Mouse (Mus musculus): Measurements from ENCODE around the gene 1110065P20Rik.
A peak's percentile ranks its signal among the peaks of the same experiment; 100 is the strongest.

The 1110065P20Rik gene

DNA sequence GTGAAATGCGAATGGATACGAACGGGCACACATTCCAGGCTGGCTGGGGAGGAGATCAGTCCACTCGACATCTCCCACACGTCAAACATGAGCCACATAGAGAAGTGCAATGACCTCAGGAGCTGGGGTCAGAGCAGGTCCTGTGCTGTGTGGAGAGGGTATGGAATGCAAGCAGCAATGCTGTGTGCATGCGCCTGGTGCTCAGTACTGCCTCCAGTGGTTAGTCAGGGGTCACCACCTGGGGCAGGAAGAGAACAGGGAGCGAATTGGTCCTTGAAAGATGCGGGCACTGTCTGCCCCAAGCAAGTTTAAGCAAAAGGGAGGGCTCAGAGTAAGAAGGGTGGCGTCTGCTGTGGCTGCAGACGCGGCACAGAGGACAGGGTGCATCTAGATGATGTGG is 7.5 kb downstream of the 1110065P20Rik start:
- peak; percentile 44 for DNase-seq (ENCODE audit: low read depth, low spot score)

DNA sequence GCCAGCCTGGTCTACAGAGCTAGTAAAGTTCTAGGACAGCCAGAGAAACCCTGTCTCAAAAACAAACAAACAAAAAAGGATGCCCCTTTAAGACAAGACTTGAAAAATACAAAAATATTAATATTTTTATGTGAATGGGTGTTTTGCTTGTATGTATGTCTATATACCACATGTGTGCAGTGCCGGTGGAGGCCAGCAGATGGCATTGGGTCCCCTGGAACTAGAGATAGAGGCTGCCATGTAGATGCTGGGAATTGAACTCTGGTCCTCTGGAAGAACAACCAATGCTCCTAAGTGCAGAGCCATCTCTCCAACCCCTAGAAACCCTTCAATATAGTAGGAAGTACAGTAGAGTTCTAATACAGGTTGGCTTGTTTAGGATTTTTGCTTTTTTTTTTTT is 10.0 kb downstream of the 1110065P20Rik start:
- peak; percentile 47 for DNase-seq (ENCODE audit: low read depth, low spot score)

DNA sequence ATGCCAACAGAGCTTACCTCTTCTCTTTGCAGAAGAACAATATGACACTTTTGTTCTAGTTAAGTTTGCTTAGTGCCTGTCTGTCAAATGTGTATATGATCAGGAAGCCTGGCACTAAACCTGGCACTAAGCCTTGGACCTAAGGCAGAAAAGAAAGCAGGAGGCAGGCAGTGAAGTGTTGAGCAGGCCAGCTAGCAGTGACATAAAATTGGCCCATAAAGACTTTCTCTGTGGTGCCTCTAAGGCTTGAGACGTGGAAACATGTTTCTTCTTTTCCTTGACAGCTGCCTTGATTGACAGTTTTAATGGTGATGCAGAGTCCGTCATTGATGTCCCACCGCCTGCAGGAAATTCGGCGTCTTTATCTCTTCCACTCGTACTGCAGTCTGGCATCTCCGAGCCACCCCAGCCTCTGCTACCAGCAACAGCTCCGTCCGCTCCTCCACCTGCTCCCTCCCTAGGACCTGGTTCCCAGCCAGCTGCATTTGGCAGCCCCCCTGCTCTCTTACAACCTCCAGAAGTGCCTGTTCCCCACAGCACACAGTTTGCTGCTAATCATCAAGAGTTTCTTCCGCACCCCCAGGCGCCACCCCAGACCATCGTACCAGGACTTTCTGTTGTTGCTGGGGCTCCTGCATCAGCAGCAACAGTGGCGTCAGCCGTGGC is 12.8 kb downstream of the 1110065P20Rik start:
- no peak for DNase-seq (ENCODE audit: low read depth, low spot score)

DNA sequence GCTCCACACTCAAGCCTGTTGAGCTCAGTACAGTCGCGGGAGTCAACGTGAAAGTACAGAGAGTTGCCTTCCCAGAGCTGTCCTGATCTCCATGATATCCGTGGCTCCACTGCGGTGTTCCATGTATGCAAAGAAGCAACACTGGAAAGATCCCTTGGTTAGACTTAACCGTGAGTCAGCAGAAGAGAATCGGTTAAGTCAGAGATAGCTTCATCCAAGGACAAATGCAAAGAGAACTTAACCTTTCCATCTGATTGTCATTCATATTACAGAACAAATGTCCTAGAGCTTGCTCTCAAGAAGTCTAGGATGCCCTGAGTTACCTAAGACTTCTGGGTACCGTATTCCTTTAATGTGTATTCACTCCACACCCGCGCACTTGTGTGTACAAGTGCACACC is 18.2 kb downstream of the 1110065P20Rik start:
- DNase-seq (ENCODE audit: low read depth, low spot score), result no peak

DNA sequence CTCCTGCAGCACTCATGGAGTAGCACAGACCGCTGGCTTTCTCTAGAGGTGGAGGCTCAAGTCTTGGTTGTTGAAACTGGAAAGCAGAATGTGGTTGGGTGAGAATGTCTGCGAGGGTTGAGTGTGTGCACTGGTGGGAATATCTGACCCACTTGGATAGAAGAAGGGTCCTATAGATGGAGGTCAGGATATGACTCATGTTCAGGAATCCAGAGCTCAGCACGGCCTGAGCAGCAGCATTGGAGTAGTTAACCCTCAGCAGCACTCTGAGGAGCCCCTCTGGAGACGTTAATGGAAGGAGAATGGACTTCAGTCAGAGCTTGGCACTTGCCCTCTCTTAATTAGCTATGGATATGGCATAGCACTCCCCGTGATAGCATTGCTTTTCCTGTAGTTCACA is 21.3 kb downstream of the 1110065P20Rik start:
- DNase-seq (ENCODE audit: low read depth, low spot score), result peak; percentile 77

DNA sequence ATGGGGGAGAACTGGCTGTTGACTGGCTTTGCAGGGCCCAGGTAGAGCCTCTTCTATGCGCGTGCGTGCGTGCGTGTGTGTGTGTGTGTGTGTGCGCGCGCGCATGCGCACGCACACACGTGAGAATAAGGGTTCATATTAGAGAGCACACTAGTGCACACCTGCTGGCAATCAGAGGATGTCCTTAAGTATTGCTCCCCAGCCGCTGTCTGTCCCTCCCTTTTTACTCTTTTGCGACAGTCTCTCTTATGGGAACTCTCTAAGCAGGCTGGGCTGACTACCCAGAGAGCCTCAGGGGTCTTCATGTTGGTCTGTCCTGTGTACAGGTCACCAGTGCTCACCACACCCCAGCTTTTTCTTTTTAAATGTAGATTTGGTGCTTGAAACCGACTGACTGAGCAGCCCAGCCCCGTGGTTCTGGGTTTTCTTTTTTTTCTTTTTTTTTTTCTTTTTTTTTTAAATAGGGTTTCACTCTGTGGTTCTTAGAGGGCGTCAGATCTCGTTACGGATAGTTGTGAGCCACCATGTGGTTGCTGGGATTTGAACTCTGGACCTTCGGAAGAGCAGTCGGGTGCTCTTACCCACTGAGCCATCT is 25.5 kb downstream of the 1110065P20Rik start:
- DNase-seq (ENCODE audit: low read depth, low spot score), result no peak

DNA sequence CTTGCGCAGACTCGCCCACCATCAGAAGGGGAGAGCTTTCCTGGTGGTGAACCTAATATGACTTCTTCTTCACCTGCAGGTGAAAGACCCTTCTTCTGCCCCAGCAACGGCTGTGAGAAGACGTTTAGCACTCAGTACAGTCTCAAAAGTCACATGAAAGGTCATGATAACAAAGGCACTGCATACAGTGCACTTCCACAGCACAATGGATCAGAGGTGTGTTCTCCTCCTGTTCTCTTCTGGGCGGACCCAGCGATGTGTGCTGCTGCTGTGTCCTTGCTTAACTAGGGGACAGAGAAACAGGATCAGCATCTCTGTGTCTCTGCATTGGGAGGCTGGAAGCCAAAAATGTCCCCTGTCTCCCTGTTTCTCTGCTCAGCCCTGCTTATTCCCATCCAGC is 26.0 kb downstream of the 1110065P20Rik start:
- no peak for DNase-seq (ENCODE audit: low read depth, low spot score)

DNA sequence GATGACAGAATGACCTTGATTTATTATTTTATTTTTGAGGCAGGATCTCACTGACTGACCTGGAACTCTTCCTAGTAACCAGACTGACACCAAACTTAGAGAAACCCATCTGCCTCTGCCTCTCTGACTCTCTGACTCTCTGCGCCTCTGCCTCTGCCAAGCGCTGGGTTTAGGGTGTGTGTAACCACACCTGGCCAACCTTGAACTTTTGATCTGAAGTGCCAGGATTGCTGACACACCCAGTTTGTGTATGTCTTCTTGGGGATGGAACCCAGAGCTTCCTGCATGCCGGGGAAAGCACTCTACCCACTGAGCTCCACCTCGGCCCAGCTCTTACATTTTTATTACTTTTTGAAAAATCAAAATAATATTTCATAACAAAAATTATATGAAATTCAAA is 32.2 kb downstream of the 1110065P20Rik start:
- DNase-seq (ENCODE audit: low read depth, low spot score), result no peak

DNA sequence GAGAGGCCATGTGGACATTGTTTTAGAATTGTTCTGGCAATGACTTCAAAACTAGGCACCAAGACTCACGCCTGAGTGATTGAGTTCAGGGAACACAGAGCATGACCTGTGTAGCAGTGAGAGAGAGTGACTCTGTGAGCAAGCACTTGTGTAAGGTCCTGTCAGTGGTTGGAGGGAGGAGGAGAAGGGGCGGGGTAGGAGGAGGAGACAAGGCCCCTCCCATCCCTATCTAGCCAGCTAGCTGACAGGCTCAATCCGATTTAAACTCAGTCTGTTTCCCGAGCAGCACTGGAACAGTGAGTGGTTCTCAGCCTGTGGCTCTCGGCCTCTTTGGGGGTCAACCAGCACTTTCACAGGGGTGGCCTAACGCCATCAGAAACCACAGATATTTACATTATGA is 33.2 kb downstream of the 1110065P20Rik start:
- peak; percentile 86 for DNase-seq (ENCODE audit: low read depth, low spot score)

DNA sequence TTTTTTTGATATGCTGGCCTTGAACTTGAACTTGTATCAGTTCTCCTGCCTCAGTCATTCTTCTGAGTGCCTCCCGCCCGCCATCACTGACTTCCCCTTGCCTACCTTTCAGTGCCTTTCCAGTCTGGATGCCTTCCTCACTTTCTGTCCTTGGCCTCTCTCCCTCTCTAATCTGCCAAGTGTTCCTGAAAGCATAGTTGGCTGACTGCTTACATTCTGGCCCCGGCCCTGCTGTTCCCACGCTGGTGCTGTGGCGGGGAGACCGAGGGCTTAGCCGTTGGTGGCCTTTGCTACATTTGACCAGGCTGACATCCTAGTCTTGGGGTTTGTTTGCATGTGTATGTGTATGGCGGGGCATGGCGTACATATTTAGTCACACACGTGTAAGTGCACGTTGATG is 35.1 kb downstream of the 1110065P20Rik start:
- DNase-seq (ENCODE audit: low read depth, low spot score), result no peak

DNA sequence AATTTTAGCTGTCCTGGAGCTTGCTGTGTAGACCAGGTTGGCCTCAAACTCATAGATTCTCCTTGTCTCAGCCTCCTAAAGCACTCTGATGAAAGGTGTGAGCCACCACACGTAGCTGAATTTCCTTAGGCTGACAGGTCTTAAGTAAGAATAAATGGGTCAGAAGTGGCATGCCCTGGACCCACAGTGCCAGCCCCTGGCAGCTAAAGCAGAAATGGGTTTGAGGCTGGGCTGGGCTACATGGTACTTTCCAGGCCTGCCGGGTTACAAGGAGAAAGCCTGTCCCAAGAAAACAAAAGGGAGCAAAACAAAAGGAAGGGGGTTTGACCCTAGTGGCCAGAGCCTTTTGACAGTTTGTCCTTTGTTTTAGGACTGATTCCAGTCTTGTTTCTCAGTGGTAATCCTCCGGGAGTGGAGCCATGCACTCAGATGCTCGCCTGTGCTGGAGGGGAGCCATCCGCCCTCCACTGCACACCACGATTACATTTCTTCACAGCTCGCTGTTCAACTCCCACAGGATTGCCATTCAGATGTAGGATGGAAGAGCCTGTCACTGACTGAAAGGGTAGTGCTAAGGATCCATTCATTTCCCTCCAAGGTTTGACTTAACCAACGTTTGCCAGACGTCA is 39.5 kb downstream of the 1110065P20Rik start:
- no peak for DNase-seq (ENCODE audit: low read depth, low spot score)

DNA sequence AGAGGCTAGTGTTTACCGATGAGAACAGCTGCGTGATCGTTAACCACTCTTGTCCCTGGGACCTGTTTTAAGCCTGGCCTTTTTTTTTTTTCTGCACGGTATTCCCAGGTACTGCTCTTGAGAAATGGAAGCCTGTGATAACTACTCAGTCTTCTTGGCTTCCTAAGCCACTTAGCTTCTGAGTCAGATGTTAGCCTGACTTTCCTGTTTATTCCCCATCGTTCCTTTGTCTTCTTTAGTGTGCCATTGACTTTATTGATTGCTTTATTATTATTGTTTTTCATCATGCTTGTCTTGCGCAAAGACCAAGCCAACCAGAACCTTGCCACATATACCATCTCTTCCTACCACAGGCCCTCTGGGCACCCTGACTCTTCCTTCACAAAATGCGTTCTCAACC is 40.9 kb downstream of the 1110065P20Rik start:
- no peak for DNase-seq (ENCODE audit: low read depth, low spot score)

DNA sequence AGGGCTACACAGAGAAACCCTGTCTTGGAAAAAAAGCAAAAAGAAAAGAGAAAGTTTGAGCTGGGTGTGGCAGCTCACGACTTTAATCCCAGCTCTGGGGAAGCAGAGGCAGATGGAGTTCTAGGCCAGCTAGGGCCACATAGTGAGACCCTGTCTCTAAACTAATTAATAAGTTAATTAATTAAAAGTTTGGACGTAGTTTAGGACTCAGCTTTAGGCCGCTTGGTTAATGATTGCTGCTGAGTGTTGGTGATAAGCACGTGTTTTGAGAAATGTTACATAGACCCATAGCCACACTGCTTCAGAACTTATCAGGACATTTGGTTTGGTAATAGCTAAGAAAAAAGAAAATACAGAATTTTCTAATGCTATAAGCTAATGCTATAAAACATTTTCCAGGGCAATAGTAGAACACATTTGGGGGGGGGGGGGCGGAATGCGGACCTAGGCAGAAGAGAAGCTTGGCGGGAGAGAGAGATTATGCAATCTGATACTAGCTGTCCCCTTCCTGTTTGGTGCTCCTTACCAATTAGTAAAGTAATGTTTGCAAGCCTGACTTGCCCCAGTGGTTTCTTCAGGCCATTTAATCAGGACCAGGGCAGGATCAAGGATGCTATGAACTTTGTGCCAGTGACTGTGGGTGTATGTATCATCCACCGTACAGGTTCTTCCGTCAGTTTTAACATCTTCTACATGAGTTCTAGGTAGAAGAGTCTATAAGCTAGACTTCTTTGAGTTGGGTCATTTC is 41.7 kb downstream of the 1110065P20Rik start:
- DNase-seq (ENCODE audit: low read depth, low spot score), result no peak

DNA sequence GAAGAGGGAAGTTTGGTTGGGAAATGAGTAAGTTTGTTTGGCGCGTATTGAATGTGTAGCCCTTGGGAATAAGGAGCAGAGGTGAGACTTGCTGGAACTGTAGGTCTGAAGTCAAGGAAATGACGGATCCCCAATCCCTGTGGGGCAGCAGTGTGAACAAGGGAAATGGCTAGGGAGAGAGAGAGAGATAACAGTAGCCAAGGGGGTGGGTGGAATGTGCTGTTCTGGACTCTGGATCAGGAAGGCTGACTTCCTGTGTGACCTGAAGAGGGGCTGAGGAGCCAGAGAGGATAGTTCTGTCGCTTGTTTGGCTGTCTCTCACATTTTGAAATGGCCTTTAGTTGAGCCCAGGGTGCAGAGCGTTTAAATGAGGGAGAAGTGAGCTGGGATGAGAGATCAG is 42.5 kb downstream of the 1110065P20Rik start:
- DNase-seq (ENCODE audit: low read depth, low spot score), result no peak

DNA sequence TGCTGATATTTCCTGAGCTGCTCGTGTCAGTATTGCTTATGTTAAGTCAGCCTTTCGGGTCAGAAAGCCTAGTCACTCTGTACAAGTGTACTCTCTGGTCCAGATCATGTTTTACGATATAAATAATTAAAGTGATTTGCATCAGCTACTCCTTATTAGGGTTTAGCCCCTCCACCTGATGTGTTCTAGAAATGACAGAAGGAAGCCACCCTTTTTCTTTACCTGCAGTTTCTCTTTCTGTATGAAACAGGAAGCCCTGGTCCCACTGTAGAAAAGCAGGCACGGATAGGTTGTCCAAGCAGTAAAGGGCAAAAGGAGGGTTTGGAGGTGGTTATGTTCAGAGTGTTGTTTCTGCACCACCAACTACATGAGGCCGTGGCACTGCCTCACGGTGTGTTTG is 47.6 kb downstream of the 1110065P20Rik start:
- DNase-seq (ENCODE audit: low read depth, low spot score), result no peak

DNA sequence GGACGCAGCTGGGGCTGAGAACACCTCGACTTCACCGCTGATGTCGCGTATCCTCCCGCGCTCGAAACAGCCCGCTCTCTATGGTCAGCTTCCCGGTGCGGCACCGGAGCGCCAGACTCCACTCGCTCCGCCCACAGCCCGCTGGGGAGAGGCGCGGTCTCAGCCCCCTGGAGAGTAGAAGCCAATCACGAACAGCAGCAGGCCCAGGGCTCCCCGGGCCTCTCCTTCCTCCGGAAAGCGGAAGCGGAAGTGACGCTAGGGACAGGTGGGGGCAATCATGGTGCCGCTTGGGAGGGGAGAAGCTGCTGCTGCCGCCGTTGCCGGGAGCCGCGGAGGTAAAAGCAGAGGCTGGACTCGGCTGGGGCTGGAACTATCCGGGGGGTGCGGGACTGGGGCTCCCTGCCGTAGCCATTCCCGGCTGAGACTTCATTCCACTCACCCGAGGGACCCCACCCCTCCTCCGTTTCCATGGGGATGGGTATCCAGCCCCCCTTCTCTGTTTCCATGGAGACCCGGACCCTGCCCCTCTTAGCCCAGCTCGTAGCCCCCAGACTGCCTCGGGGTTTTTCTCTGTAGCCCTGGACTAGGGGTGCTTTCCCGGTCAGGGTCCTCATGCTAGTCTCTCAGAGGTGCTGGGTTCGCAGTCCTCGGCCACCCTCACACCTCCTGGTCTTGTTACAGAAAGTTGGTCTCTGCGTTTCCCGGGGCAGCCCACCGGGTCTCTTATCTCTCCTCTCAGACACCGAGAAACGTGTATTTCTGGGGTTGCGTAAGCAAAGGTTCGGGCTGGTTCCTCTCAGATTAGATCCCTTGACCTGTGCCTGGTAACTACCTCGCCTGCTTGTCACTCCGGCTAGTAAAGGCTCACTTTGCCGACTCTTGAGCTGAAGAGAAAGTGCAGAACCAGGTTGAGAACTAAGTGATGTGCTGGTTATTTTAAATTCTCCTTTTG is 48.4 kb downstream of the 1110065P20Rik start:
- peak; percentile 97 for DNase-seq (ENCODE audit: low read depth, low spot score)

DNA sequence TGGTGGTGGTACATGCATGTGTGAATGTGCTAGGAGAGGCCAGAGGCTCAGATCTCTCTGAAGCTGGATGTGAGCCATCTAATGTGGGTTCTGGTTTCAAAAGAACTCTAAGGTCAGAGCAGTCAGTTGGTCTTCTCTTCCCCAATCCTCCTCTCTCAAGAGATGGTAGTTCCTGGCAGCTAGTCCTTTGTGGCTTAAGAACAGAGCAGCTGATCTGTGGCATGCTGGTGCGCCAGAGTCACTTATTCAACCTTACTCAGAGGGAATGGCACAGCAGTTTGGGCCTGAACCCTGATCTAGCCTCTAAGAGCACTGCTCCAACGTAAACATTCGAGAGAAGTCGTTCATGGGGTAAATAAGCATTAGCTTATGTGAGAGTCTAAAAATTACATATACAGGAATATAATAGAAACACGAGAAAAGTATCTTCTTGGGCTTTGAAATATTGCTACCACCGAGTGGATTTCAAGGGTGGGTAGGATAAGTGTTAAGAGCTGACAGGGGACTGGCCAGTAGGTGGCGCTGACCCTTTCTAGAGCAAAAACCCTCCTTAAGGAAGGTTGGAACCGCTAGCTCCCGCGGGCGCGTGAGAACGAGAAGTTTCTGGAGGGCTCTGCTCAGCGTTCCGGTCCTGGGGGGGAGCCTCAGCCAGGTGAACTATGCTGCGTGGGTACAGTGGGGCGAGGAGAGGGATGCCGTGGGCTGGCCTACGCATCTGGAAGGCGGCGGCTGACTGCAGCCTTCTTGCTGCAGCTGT is 49.3 kb downstream of the 1110065P20Rik start, which contains the start of gene Mtf1:
TSS of gene Mtf1 (plus strand) at position 553 of the 757 bp plus-strand sequence.
- peak; percentile 96 for DNase-seq (ENCODE audit: low read depth, low spot score)
